Comparison of ENCODE assay signal across 28 mouse cellular contexts in the genomic region with DNA sequence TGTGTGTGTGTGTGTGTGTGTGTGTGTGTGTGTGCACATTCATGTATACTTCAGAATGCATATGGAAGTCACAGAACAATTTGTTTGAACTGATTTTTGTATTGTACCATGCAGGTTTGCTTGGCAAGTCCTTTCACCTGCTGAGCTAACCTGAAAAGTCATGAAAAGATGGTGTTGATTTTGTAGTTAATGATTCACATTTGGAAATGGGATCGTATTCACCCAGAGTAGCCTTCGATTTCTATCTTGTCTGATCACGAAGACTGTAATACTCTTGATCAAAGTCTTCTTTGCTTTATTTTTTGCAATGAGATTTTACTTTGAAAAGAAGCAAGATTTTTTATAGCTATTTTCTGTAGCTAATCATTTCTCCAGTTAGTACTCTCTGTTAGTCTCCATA.
"Had no signal": no experiment of that assay in that cellular context is flagged by ENCODE, and none has a peak within 500 bp of the region (broad histone marks: within the 10 kb centered on the region; RNA-seq: fewer than 3 reads in every experiment).

No protein-coding gene starts in this region.

- H3K36me3 ChIP-seq: limb, embryonic 10.5 days; limb, embryonic 12.5 days; limb, embryonic 13.5 days; limb, embryonic 15.5 days; liver, embryonic 12.5 days; liver, embryonic 13.5 days; liver, embryonic 15.5 days; lung, embryonic 15.5 days; midbrain, embryonic 10.5 days; midbrain, embryonic 12.5 days; midbrain, embryonic 13.5 days; midbrain, embryonic 15.5 days; neural tube, embryonic 12.5 days had no signal

- H3K27me3 ChIP-seq: limb, embryonic 12.5 days; limb, embryonic 13.5 days; limb, embryonic 15.5 days; liver, embryonic 12.5 days; liver, embryonic 13.5 days; liver, embryonic 15.5 days; lung, embryonic 15.5 days; megakaryocyte, embryonic 14.5 days; midbrain, embryonic 12.5 days; midbrain, embryonic 13.5 days; midbrain, embryonic 15.5 days; neural tube, embryonic 12.5 days had no signal

- DNase-seq: left cerebral cortex, postnatal 4 days; liver, embryonic 13.5 days; liver, postnatal 0 days; lung, adult 18-20 months; lung, adult 2 months; lung, embryonic 14.5 days; lung, postnatal 10 days; lung, postnatal 14 days; lung, postnatal 36 days; lung, postnatal 4 days; midbrain, embryonic 14.5 days had no signal

- H3K4me3 ChIP-seq: left cerebral cortex, adult 2 months; limb, embryonic 10.5 days; limb, embryonic 12.5 days; limb, embryonic 13.5 days; limb, embryonic 15.5 days; liver, embryonic 12.5 days; liver, embryonic 13.5 days; liver, embryonic 15.5 days; lung, embryonic 15.5 days; megakaryocyte, embryonic 14.5 days; midbrain, embryonic 10.5 days; midbrain, embryonic 12.5 days; midbrain, embryonic 13.5 days; midbrain, embryonic 15.5 days; myocyte; neural tube, embryonic 12.5 days had no signal

- H3K9ac ChIP-seq: limb, embryonic 12.5 days; limb, embryonic 13.5 days; limb, embryonic 15.5 days; liver, embryonic 12.5 days; liver, embryonic 13.5 days; liver, embryonic 14.5 days; liver, embryonic 15.5 days; liver, postnatal 0 days; lung, embryonic 14.5 days; lung, embryonic 15.5 days; midbrain, embryonic 12.5 days; midbrain, embryonic 13.5 days; midbrain, embryonic 15.5 days; neural tube, embryonic 12.5 days had no signal

- H3K27ac ChIP-seq: left cerebral cortex, adult 2 months; limb, embryonic 10.5 days; limb, embryonic 12.5 days; limb, embryonic 13.5 days; limb, embryonic 15.5 days; liver, embryonic 12.5 days; liver, embryonic 13.5 days; liver, embryonic 14.5 days; liver, embryonic 15.5 days; lung, embryonic 15.5 days; macrophage; midbrain, embryonic 10.5 days; midbrain, embryonic 12.5 days; midbrain, embryonic 13.5 days; midbrain, embryonic 15.5 days; neural tube, embryonic 12.5 days had no signal

- H3K4me1 ChIP-seq: limb, embryonic 10.5 days; limb, embryonic 12.5 days; limb, embryonic 13.5 days; limb, embryonic 15.5 days; liver, embryonic 12.5 days; liver, embryonic 13.5 days; liver, embryonic 15.5 days; lung, embryonic 15.5 days; megakaryocyte, embryonic 14.5 days; midbrain, embryonic 10.5 days; midbrain, embryonic 12.5 days; midbrain, embryonic 13.5 days; midbrain, embryonic 15.5 days; neural tube, embryonic 12.5 days had no signal
